Mouse (Mus musculus) E14TG2a.4 (cell line): ENCODE results near the gene Ubl4b.

Experiments
- CTCF ChIP-seq: conservative IDR thresholded peaks from 2 replicates; pipeline ENCODE4 v1.5.1; 2014; ENCODE audit warnings: low read length
- POU5F1 ChIP-seq: IDR thresholded peaks from 2 replicates; pipeline ENCODE4 v1.6.1; 2014; ENCODE audit warnings: low read length, borderline replicate concordance

DNA sequence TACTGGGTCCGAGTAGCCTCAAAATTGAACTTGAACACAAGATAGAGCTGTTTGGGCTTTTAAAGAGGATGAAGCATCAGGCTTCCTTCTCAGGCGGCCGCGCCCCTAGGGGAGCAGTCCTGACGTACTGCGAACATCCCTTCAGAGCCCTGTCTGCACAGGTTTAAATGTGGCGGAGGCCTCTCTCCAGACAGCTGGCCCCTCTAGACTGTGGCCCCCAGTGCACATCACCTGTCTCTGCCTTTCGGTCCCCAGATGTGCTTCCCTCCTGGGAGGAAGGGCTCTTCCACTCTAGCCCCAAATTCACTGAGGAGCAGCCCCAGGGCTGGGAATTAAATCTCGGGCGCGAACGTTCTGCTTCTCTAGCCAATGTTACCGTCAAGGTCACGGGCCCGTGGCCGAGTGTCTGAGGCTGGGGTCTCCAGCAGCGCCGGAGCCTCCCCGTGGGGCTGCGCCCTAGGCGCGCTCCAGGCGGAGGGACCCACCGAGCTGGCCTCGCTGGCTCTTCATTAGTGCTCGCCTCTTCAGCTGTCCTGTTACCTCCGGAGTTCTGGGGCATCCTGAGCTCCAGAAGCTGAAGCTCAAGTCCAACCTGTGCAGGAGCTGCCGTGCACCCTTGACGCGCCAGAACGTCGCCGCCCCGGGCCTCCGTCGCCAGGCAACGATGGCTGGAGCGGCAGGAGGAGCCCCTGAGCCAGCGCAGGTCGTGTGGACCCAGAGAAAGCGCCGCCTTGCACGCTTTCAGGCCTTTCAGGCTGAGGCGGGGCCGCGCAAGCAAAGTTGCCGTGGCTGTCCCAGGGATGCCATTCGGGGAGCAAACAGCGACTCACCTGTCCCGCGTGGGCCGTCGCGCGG lies 37.9 kb downstream of the Ubl4b start:
- no peak for TF ChIP-seq CTCF
- TF ChIP-seq POU5F1 = no peak
